Mouse (Mus musculus) ES-CJ7 (cell line): Measurements from ENCODE around the gene Dnajc6.

ENCODE experiments used
- DNase-seq: peaks from one replicate; pipeline ENCODE4 v3.0.0; 2011; ENCODE audit warnings: low read depth, low spot score

The Dnajc6 gene

GRCm38 (mm10) chr4:101564746-101565417, 68.4 kb downstream of the Dnajc6 start:
- no peak for DNase-seq

- no peak for DNase-seq
These were observed 72.6 kb downstream of the Dnajc6 start for GRCm38 (mm10) chr4:101569076-101569475.

- DNase-seq, result no peak
These were observed 75.7 kb downstream of the Dnajc6 start for GRCm38 (mm10) chr4:101572142-101572541.

- no peak for DNase-seq
These were observed 78.9 kb downstream of the Dnajc6 start for GRCm38 (mm10) chr4:101575307-101575706.

- no peak for DNase-seq
These were observed 82.3 kb downstream of the Dnajc6 start for GRCm38 (mm10) chr4:101578720-101579119.

GRCm38 (mm10) chr4:101579517-101579916, 83.1 kb downstream of the Dnajc6 start:
- no peak for DNase-seq

- no peak for DNase-seq
These were observed 84.7 kb downstream of the Dnajc6 start for GRCm38 (mm10) chr4:101581156-101581555.

- DNase-seq, result no peak
These were observed 86.4 kb downstream of the Dnajc6 start for GRCm38 (mm10) chr4:101582882-101583281.

- DNase-seq, result no peak
These were observed 88.3 kb downstream of the Dnajc6 start for GRCm38 (mm10) chr4:101584524-101585454.

GRCm38 (mm10) chr4:101585455-101586184, 89.2 kb downstream of the Dnajc6 start:
- no peak for DNase-seq

- no peak for DNase-seq
These were observed 92.5 kb downstream of the Dnajc6 start for GRCm38 (mm10) chr4:101588932-101589331.

GRCm38 (mm10) chr4:101589771-101590170, 93.3 kb downstream of the Dnajc6 start:
- DNase-seq, result no peak

- peak; percentile 30 for DNase-seq
These were observed 95.0 kb downstream of the Dnajc6 start for GRCm38 (mm10) chr4:101591400-101591799.

GRCm38 (mm10) chr4:101592466-101592865, 96.0 kb downstream of the Dnajc6 start:
- DNase-seq, result peak; percentile 63

- DNase-seq, result peak; percentile 31
These were observed 105.3 kb downstream of the Dnajc6 start for GRCm38 (mm10) chr4:101601758-101602157.

GRCm38 (mm10) chr4:101603635-101604034, 107.2 kb downstream of the Dnajc6 start:
- DNase-seq, result no peak

- peak; percentile 33 for DNase-seq
These were observed 120.1 kb downstream of the Dnajc6 start for GRCm38 (mm10) chr4:101616520-101616919.

GRCm38 (mm10) chr4:101617742-101618141, 121.3 kb downstream of the Dnajc6 start:
- no peak for DNase-seq

GRCm38 (mm10) chr4:101620206-101620605, 123.8 kb downstream of the Dnajc6 start:
- no peak for DNase-seq

GRCm38 (mm10) chr4:101621241-101621640, 124.8 kb downstream of the Dnajc6 start:
- DNase-seq, result no peak

- no peak for DNase-seq
These were observed 128.8 kb downstream of the Dnajc6 start for GRCm38 (mm10) chr4:101625278-101625677.

- DNase-seq, result no peak
These were observed 139.1 kb downstream of the Dnajc6 start for GRCm38 (mm10) chr4:101635596-101635995.
